Mouse (Mus musculus): Measurements from ENCODE around the gene Ankrd44.

The Ankrd44 gene

DNA sequence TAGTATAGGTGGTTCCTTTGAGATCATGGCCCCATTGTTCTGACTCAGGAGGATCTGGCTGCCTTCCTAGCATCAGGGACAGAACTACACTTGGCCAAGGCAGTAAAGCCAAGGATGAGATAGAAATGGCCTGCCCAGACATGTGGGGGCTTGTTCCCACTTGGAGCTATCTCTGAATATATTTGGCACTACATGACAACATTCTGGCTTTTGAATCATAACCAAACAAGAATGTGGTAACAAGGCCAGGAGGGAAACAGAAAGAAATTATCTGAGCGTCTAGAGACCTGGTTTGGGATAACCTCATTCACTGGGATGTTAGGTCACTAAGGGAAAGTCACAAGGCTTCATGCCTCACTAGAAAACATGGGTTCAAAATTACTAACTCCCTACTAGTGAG lies 81.8 kb downstream of the Ankrd44 start:
- DNase-seq = no peak

DNA sequence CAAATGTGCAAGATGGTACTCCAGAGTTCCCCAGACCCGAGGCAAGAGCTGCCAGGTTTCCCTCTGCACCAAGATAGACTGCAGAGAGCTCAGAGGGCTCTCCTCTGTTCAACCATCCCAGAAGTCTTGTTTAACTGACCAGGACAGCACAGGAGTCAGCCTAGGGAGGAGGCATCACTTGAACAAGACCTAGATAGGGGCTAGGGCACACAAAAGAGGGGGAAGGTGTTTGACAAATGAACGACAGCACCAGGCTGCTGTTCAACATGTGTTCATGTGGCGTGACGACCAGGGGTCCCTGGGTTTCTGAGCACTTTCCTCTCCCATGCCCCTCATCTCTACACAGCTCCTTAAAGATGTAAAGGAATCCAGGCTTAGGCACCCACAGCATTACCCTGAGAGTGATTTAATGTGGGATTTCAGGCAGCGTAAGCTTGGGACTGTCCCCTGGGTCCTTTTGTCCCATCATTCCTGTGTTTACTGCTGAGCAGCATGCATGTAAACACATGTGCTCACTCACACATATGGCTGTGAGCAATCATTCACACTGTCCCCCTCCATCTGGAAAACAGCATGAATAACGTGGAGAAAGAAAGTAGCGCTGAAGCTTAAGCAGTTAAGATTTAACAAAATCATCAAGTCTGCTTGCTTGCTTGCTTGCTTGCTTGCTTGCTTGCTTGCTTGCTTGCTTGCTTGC lies 83.3 kb downstream of the Ankrd44 start:
- no peak for DNase-seq

DNA sequence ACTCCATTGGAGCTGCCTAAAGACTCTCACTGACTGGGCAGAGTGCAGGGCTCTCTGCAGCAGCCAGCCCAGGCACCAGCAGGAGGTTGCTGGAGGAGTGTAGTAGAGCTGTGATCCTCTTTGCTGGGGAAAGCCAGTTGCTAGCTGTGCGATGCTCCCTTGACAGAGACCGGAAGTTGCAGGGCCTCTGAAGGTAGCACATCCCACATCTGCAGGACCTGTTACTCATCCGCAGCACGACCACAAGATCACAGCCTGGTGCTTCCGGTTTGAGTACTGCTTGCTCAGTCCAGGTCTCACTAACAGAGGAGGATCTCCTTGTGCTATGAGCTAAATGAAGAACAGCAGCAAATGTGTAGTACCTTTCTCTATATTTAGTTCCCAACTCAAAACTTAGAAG lies 84.4 kb downstream of the Ankrd44 start:
- no peak for DNase-seq

DNA sequence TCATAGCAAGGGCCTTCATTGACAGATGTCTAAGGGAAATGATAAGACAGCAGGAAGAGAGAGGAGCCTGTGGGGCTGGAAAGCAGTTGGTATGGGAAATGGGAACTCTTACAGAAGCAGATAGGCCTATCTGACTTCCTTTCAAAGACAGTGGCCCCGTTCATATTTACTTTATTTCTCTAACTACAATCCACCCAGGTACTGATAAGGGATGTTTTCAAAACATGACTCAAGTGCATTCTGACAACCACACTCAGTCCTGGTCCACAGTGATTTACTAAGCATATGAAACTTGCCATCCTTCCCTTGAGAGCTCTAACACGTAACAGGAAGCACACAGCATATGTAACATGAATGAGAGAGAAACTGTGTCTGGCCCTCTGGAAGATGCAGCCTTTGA lies 86.1 kb downstream of the Ankrd44 start:
- DNase-seq = no peak

DNA sequence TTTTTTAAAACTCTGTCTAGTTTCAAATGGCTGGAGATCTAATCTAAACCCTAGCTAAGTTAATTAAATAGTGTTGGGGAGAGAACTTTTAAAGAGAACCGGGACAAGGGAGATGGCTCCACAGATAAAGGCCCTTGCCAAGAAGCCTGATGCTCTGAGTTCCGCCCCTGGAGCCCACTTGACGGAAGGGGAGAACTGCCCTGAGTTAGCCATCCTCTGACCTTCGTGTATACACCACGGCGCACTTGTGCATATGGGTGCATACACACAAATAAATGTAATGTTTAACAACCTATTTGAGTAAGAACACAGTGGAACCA lies 87.7 kb downstream of the Ankrd44 start:
- peak; percentile 18 for DNase-seq

DNA sequence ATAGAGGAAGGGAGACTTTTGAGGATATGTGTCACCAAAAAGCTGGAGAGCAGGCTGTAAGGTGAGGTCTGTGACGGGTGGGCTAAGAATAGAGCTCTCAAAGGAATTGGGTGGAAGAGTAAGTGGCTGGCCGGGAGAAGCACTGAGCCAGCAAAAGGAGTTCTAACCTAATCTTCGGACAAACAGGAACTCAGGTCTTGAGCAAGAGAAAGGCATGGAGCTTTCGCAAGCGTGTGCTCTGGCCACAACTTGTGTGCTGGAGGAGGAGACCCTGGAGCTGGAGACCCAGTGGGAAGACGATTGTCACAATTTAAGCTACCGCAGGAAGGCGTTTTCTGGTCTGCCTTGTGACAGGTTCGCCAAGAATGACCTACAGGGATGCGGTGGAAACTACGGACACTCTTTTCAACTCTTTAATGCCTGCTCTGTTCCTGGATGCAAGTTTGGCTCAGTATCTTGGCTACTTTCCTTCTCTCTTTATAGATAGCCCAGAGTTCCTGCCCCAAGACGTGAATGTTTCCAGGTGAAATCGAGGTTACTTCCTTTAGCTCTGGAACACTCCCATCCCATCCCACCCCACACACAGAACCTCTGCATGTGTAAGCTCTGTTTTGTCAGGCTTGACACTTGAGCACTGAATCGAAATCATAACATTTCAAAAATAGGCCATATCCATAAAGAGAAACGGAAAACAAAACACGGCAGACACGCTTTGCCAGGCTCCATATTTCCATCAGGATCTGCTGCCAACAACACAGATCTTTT lies 88.3 kb downstream of the Ankrd44 start:
- DNase-seq = peak; percentile 25

DNA sequence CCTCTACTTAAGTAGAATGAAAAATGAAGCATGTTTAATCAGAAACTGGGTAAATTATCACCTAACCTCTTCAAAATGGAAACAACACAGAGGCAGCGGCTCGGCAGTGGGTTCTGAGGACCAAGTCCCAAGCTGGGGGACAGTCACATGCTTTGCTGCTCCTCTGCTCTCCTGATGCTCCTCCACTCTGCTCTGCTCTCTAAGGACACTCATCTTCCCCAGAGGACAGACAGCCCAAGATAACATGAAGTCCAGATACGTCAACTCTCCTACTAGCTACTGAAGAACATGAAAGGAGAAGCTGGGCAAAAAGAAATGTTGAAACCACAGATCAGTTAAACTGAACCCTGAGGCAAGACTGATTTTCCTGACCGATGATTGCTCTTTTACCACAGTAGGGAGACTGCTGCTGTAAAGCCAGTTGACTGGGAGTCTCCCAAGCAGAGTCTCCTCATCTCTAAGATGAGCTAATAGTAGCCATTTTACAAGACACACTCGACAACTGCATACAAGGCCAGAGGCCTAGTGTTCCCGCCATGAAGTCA lies 90.5 kb downstream of the Ankrd44 start:
- DNase-seq = no peak

DNA sequence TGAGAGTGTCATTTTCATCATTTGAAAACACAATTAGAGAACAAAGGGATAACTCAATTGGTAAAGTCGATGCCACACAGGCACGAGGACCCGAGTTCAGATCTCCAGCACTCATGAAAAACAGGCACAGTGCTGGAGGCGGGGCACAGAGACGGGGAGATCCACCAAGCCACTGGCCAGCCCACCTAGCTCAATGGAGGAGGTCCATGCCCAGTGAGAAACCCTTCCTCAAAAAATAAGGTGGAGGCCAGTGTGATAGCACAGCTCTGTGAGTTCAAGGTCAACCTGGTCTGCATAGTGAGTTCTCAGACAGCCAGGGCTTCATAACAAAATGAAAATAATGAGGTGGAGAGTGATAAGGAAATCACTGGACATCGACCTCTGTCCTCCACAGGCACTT lies 93.0 kb downstream of the Ankrd44 start:
- DNase-seq = no peak

DNA sequence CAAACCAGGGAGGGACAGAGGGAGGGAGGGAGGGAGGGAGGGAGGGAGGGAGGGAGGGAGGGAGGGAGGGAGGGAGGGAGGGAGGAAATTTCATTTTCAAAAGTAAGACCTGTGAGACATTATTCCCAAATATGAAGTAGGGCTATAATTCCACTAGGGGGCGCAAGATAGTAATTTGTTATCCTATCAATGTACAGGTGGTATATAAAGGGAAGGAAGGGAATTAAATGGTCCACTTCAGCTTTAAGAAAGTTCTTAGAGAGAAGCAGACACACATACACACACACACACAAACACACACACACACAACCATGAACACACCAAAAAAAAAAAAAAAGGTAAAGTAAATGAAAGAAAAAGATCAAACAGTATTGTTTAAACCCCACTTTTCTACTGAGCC lies 93.4 kb downstream of the Ankrd44 start:
- peak; percentile 61 for DNase-seq

DNA sequence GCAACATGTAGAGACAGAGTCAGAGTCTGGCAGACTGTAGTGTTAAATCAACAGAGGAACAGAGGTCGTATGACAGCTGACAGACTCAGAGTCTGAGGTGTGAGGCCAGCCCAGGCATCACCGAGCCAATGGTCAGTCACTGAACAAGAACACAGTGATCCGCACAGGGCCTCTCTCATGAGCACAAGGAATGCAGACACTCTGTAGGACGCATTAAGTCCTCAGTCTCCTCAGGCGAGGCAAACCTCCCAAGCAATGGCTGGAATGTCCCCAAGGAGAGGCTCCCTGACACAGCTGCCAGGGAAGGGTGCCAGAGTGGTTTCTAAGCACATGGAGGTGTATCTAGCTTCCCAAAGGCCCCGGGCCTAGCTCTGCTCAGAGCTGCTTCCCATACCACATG lies 96.0 kb downstream of the Ankrd44 start:
- peak; percentile 68 for DNase-seq

DNA sequence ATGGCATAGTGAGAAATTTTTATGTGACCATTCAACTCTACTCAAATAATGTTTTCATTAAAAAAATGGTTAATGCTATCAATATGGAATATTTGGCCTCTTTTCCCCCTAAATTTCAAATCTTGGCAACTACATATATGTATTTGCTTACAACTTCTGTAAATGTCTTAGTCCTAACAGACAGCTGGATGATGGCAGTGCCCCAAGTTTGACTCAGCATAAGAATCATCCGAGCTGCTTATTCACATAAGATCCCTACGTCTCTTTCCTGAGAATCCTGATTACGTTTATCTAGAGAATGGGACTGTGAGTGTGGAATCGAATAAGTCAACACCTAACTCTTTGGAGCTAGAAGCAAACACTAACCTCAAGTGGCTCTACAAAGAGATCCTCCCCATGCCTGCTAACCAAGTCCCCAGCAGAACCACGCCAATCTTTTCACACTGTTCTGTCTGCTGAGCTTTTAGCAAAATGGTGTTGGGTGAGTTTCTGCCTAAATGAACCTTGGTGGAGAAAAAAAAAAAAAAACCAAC lies 96.4 kb downstream of the Ankrd44 start:
- no peak for DNase-seq

DNA sequence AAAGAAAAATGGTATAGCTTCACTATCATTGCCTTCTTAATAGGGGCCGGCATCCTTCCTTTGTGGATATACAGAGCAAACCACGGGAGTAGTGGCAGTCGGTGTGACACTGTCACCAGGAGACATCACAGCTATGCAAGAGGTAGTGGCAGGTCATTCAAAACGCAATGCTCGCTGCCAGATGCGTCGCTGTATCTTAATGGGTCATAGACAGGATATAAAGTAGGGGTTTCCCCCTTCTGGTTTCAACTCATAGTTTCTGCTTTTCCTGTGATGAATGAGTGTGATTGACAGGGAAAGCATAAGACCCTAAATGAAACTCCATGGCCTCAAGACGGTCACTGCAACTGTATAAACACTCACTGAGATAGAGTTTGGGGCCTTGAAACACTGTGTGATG lies 98.4 kb downstream of the Ankrd44 start:
- DNase-seq = no peak

DNA sequence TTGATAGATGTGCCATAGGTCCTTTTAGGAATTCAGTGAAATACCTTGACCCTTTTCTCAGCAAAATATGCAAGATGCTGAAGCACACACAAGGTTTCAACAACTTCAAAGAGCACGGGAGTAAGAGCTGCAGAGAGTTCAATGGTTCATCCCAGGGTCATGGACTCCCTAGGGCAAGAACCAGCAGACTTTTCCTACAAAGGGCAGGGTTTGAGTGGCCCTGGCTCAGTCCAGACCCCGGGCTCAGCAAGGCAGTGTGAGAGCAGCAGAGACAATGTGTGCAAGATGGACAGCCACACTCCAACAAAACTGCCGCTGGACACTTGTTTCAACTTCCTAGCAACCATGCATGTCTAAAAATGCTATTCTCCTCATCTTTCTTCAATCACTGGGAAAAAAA lies 98.8 kb downstream of the Ankrd44 start:
- DNase-seq = no peak

DNA sequence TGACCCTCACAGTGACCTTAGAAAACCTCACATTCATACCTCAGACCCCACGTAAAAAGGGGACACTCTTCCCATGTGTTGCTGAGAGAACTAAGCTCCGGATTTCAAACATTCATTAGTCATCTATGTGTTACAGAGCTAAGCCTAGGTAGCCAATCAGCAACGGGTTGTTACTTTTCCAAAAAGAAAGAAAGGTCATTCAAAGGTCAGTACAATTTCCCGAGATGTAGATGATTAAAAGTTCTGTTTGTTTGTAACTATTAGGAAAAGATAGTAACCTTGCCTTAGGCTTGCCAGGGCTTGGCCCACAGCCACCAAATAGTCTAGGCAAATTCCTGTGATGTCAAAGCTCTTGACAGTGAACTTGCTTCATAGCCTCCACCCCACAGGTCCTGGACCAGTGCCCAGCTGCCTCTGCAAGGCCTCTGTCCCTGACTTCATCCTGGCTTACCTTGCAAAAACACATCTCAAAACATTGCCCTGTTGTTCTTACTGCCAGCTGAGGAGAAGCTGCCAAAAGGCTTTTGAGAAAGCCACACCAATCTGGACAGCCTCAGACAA lies 99.7 kb downstream of the Ankrd44 start:
- peak; percentile 95 for DNase-seq

DNA sequence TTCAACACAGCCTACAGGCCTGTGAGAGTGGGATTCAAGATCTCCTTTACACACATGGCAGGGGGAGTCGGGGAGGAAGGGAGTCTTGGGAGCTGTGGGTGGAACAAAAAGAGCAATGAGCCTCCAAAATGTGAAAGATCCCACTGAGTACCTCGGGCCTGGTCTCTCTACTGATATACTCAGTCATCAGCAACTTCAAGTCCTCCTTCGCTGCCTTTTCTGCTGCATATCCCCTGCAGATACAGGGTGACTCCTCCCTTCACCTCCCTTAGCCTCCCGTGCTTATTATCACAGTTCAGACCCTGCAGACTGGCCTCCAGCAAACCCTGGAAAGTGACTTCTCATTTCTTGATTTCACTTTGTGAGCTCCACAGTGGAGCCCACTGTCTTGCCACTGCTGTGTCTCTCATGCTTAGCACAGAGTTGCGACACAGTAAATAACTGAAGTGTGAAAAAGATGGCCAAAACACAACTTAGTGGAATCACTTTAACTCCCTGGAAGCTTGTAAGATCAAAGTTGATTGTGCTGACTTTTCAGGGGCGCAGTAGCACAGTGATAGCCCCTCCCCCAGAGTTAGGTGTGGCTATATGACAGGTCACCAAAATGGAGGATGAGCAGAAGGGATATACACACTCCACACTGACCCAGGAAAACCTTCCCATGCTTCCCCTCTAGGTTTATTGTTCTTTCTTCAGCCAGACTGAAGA lies 100.3 kb downstream of the Ankrd44 start:
- DNase-seq = no peak

DNA sequence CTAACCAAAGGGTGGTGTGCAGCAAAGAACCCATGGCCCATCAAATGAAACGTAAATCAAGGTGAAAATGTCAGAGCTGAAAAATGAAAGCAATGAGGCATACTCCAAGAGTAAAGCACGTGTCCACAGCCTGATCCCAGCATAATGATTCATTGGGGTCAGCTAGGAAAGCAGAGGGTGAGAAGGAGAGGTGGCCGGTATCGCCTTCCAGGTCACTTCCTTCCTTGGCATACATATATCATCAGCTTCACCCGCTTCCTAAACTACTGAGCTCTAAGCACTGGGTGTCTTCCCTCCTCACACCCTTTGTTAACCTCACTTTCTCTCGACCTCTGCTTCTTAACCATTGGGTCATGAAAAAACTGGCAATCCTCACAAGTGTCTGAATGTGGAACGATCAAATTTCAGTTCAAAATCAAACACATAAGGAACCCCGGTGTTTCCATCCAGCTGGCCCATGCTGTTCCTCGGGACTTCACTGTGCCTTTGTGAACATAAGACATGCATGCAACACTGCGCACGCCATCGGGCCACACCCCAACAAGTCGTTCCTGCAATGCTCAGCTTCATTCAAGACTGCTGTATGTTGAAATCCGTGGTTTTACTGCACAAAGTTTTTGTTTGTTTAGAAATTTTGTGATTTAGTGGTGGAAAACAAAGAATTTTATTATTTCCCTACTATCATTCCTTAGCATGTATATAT lies 101.9 kb downstream of the Ankrd44 start:
- no peak for DNase-seq

DNA sequence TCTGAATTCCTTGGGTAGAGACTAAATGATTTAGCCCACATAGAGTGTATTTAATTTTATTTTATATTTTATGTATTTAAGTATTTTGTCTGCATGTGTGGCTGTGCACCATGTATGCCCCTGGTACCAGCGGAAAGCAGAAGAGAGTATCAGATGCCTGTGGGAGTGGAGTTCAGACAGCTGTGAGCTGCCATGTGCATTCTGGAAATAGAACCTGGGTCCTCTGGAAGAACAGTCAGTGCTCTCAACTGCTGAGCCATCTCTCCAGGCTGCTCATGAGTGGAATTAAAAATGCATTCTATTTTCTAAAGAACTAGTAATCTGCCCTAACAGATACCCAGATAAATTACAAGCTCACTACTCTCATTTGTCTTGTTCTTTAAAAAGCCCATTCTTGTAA lies 104.4 kb downstream of the Ankrd44 start:
- no peak for DNase-seq

DNA sequence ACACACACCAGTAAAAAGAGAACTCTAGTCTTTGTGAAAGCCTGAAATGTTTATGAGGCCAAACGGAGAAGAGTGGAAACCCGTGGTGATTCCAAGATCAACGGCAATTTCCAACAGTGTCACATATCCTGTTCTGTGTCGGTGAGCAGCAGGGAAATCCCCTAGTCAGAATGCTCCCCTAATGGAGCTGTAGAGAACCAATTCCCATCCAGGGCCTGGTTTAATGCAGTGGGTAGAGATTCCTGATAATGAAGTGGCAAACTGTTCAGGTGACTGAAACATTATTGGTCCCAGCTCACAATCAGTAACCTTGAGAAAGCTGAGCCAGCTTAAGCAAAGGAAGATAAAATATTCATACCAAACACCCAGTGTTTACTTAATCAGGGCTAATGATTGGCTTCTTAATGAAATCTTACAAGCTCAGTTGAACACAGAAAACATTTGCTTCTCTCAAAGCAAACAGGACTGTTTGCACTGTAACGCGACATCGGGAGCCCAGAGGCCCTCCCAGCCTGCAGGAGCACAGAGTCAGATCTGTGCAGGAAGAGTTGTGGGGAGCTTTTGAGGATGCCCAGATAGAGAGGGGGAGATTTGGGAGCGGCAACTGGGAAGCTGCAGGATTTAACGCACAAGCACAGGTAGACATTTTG lies 110.9 kb downstream of the Ankrd44 start:
- no peak for DNase-seq

DNA sequence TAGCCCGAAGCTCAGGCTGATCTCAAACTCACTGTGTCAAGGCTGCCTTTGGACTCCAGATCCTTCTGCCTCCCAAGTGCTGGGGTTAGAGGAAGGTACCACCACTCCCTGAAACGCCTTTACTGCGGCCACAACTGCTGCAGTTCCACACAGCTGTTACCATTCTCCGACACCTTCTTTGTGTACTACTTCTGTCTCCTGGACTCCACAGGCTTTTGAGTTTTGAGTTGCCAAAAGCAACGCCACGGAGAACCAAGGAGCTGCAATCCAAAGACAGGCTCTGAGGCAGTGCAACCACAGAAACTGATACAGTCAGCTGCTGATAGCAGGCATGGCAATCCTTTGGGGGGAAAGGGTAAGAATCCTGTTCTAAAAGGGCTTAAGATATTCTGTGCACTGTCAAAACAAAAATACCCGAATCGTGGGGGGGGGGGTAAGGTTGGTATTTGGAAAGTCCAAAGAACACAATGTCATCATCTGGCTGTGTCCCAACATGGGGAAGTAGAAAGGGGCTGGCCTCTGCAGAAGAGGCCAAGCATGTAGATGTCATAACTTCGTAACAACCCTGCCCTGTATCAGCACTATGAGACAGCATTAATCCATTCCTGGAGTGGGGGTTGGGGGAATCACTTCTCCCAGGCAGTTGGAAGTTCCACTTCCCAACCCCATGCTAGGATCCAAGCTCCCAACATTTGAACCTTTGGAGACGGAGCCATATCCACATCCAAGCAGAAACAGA lies 116.2 kb downstream of the Ankrd44 start:
- DNase-seq = no peak

DNA sequence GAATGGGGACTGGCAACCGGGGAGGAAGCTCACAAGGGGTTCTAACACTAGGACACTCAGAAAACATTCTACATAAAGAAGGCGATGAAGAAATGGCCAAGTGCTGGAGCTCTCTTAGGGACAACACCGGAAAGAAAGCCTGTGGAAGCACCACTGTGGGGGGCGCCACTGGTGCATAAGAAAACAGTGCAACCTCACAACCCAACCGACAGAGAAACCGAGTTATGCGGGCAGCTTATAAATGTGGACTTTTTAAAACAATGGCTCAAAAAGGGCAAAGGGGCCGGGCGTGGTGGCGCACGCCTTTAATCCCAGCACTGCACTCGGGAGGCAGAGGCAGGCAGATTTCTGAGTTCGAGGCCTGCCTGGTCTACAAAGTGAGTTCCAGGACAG lies 117.1 kb downstream of the Ankrd44 start:
- DNase-seq = no peak

DNA sequence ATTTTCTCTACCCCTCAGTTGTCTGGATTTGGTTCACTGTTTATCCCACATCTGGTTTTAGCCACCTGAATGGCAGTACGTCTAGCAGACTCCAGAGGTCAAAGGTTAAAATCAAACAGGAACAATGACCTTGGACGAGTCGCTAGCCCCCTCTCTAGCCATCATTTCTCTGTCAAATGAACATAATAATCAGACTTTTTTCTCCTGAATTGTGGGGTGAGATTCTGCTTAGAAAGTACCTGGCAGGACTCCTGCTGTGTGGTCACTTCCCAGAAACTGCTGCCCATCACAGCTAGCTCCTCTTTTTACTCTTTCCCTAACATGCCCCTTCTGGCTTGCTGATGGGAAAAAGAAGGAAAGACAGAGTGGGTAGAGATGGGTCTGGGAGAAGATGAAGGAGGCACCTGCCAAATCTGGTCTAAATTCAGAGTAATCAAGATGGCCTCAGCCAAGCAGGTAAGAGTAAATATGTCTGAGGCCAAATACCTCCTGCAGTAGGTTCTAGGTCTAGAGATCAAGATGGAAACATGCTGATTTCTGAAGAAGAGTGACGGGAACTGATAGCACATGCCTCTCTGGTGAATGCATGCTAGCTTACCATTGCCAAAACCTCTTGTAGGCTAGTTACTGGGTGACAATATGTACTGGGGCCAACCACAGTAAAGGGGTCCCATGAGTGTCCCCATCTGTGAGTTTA lies 117.6 kb downstream of the Ankrd44 start:
- DNase-seq = no peak

Measured in kidney, postnatal 14 days (tissue).